Mouse (Mus musculus) G1E (cell line): ENCODE results near the gene Cpeb2.

Experiments
- CTCF ChIP-seq: IDR thresholded peaks from 2 replicates; pipeline ENCODE4 v1.5.1; 2012; ENCODE audit warnings: low read depth, low read length, inconsistent platforms, mixed read lengths
- GATA1 ChIP-seq: IDR thresholded peaks from 2 replicates; pipeline ENCODE4 v1.6.1; 2012; ENCODE audit warnings: borderline replicate concordance, low read length, inconsistent platforms, mixed read lengths
- POLR2AphosphoS5 ChIP-seq: IDR thresholded peaks from 2 replicates; pipeline ENCODE4 v1.6.1; 2012; ENCODE audit warnings: low read depth, low read length, inconsistent platforms; ENCODE audit not compliant: insufficient replicate concordance

GRCm38 (mm10) chr5:43258472-43259142, 25.6 kb downstream of the Cpeb2 start:
- TF ChIP-seq CTCF (no peak), POLR2AphosphoS5 (no peak), GATA1 (no peak)
